Mouse (Mus musculus): ENCODE results near the gene 2310007B03Rik.
"Not testable (repeated sequence)": the region's sequence is repeated elsewhere in the genome, so short reads cannot be mapped to it uniquely, and the experiment has no call there.

2310007B03Rik gene

GRCm38 (mm10) chr1:93160501-93161133, at the start of gene 2310007B03Rik:
2310007B03Rik (minus strand) TSS chr1:93160948.
- DNase-seq (ENCODE audit: low read depth, low spot score) = no peak

- peak; percentile 8 for DNase-seq (ENCODE audit: low read depth, low spot score)
These were observed 49.5 kb upstream of the 2310007B03Rik start for GRCm38 (mm10) chr1:93210213-93210641.

GRCm38 (mm10) chr1:93207536-93208064, 46.9 kb upstream of the 2310007B03Rik start:
- no peak for DNase-seq (ENCODE audit: low read depth, low spot score)

GRCm38 (mm10) chr1:93206277-93206970, 45.7 kb upstream of the 2310007B03Rik start:
- no peak for DNase-seq (ENCODE audit: low read depth, low spot score)

DNA sequence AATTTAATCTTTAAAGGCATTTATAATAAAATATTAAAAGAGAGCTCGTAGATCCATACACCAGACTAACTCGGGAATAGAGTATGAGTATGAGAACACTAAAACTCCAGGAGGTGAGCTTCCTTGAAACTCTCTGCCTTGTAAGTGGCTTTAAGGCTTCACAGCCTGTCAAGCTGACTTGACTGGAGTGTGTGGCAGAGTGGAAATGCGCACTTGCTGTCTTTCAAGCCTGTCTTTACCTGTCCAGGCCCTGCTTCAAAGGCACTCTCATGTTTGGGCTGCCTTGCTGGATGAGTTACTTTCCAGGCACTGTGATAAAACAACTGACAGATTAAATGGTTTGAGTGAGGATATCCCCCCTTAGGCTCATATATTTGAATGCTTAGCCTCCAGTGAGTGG, 37.2 kb upstream of the 2310007B03Rik start:
- no peak for DNase-seq (ENCODE audit: low read depth, low spot score)

- not testable (repeated sequence) for DNase-seq (ENCODE audit: low read depth, low spot score)
These were observed 36.7 kb upstream of the 2310007B03Rik start for GRCm38 (mm10) chr1:93197454-93197853.

DNA sequence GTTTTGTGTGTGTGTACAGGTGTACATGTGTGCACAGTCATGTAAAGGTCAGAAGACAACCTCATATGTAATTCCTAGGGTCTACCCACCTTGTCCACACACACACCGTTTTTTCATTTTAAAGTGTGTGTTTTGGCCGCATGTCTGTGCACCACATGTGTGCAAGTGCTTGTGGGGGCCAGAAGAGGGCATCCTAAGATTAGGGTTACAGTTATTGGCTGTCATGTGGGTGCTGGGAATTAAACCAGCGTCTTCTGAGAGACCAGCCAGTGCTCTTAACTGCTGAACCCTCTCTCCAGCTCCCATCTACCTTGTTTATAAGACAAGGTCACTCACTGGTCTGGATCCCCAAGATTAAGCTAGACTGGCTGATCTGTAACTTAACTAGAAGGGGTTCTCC, 34.2 kb upstream of the 2310007B03Rik start:
- DNase-seq (ENCODE audit: low read depth, low spot score) = no peak

GRCm38 (mm10) chr1:93190726-93191305, 30.1 kb upstream of the 2310007B03Rik start:
- no peak for DNase-seq (ENCODE audit: low read depth, low spot score)

DNA sequence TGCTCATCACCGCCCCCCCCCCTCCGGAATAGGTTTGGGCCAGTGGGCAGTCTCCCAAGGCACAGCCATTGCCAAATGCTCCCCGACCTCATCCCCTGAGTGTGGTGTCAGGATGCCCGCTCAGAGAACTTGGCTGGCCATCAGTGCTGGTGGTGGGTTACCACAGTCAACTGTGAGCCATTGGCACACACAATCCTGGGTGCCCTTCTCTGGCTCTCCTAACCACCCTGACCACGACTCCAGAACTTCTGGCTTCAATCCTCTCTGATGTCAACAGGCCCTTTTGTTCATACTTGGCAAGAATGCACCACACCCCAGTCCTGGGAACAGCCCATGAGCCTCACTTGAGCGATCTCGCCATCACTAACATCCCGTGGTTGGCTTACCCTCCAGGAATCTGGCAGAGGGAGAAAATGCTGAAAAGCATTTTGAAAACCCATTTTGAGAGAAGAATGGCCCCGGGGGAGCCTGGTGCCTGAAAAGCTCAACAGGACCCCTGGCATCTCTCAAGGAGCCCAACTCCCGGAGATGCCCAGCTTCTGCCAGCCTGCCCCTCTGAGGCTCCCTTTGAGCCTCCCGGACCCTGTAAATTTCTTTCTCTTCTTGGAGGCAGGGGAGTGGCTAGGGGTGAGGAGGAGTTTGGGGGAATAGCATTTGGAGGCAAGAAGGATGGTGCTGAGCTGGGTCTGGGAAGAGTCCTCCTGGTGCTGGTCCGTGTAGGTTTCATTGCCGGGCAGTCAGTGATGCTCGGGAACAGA, 23.5 kb upstream of the 2310007B03Rik start:
- DNase-seq (ENCODE audit: low read depth, low spot score) = no peak

DNA sequence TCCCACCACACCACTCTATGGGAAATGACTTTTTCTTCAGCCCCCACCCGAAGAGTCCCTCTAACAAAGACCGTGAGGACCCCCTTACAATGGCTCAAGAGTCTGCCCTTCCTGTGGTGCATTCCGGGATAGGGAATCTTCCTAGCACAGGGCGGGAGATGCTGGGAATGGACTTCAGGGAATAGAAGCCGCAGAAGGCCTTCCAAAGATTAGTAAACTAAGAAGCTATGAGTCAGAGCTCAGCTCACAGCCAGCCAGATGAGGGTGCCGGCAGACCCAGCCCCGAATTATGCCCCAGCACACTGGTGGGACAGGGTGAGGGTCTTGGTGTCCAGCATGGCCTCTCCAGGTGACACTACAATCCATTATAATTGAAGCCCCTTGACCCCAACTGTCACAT, 21.5 kb upstream of the 2310007B03Rik start:
- DNase-seq (ENCODE audit: low read depth, low spot score) = no peak

DNA sequence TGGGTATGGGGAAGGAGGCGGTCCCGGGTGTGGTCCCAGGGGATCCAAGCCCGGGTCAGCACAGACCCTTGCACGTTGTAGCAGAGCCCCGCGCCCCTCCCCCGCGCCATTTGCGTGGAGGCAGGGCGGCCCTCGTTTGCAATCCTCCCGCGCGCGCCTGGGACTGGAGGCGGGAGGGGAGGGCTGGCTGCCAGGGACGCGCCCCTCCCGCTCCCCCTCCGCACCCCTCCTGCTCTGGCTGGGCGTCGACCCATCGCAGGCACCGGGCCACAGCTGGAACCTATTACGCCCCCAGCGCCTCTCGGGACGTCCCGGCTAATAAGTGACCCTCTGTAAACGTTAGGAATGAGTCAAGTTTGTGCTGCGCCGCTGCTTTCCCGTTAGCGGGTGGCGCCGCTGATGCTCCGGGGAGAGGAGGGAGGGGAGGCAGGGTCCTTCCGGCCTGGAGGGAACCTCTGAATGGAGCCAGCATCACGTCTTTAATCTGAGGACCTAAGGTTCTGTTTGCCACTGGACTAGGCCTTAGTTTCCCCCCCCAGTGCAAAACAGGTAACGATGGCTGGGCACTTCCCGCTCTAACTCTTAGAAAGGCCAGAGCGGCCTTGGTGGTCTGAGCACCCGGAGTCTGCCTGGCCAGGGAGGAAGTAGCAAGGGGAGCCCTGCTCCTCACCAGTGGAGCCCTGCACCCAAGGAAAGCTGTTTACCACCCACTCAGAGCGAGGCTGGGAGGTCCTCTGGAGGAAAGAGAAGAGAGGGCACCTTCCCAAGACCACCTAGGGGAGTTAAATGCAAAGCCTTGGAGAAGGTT, 16.0 kb upstream of the 2310007B03Rik start:
- DNase-seq (ENCODE audit: low read depth, low spot score) = no peak

DNA sequence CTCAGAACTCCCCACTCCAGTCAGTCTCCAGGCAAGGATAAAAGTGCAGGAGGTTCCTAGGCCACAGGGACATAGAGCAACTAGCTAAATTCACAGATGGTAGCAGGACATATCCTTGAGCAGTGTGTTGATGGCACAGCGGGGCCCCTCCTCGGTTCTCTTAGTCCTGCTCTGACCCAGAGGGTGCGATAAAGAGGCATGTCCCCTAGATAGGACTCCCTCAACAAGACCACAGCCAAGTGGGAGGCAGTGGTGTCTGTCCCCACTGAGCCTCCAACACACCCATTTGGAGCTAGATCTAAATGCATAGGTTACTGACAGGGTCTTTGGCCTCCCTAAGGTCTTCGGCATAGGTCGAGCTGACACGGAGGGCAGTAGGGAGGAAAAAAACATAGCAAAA, 15.1 kb upstream of the 2310007B03Rik start:
- DNase-seq (ENCODE audit: low read depth, low spot score) = no peak

DNA sequence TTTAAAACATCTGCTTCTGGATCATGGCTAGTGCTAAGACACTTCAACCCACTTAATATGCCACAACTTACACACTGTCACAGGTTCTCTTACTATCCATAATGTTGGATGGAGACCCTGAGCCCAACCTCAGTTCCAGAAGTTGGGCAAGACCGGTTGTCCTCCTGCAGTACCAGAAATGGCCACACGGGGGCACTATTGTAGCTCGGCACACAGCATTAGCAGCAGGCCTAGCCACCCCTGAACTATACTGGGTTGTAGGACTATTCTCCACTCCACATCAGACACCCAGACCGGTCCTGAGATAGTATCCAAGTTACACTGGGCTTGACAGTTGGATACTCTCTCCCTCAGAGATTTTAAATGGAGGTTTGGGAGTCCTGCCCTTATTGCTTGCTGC, 13.7 kb upstream of the 2310007B03Rik start:
- peak; percentile 59 for DNase-seq (ENCODE audit: low read depth, low spot score)

GRCm38 (mm10) chr1:93173665-93174064, 12.9 kb upstream of the 2310007B03Rik start:
- no peak for DNase-seq (ENCODE audit: low read depth, low spot score)

- no peak for DNase-seq (ENCODE audit: low read depth, low spot score)
These were observed 7.6 kb upstream of the 2310007B03Rik start, which contains the start of gene Crocc2 for GRCm38 (mm10) chr1:93168295-93168775. Crocc2 (plus strand) TSS chr1:93168725.

DNA sequence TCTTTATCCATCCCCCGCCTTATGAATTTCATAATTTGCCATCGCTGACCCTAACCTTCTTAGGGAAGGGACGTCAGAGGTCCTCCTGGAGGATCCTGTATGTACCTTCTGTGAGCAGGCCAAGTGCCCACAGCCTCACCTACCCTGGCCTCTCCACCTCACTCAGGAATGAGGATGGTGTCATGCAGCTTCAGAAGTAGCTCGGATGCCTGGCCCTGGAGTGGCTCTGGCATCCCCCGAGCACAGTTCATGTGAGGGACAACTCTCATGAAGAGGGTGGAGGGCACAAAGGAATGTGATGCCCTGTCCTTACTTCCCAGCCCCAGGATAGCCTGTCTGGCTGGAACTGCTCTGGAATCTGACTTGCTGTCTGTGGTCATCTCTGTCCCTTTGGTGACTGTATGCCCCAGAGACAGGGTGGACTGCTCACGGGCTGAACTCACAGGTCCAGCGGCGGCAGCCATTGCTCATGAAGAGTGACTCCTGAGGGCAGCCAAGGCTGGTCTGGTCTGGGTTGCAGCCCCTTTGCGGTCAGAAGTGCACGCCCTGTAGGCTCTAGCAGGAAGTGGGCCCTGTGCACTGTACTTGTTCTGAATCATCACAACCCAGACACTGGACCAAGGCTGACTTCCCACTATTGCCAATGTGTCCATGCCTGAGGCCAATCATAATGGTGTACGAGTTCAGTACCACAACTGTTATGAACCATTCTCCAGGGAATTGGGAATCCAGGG, 5.8 kb upstream of the 2310007B03Rik start:
- no peak for DNase-seq (ENCODE audit: low read depth, low spot score)

DNA sequence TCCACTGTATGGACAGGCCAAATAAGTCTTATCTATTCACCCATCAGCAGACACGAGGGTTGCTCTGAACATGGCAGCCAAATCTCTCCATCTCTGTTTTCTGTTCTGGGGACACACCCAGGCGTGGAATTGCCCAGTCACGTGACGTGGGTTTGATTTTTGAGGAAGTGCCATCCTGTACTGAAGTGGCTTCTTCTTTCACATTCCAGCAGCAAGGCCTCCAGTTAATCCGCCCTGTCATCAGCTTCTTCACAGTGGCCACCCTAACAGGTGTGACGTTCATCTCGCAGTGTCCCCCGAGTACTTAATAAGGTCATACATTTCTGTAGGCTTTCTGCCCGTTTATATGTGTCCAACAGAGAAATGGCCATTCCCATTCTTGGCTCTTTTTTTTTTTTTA, 4.7 kb upstream of the 2310007B03Rik start:
- DNase-seq (ENCODE audit: low read depth, low spot score) = no peak

DNA sequence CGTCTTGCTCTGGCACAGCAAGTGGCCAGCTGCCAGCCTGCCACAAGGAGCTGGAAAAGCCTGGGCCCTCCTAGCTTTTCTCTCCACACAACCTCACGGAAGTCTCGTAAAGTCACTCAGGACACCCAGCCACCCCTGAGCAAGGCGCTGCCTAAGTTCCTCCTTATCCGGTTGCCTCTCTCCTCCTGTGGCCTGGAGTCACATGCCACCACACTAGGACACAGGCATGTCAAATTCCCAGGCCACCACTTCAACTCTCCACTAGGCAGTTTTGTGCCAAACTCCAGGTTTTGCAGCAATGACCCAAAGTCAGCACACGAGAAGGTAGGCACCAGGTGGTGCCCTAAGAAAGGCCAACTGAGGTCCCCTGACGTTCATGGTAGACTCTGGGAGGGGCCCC, 1.8 kb upstream of the 2310007B03Rik start:
- no peak for DNase-seq (ENCODE audit: low read depth, low spot score)

GRCm38 (mm10) chr1:93161921-93162320, 1.2 kb upstream of the 2310007B03Rik start:
- no peak for DNase-seq (ENCODE audit: low read depth, low spot score)

DNA sequence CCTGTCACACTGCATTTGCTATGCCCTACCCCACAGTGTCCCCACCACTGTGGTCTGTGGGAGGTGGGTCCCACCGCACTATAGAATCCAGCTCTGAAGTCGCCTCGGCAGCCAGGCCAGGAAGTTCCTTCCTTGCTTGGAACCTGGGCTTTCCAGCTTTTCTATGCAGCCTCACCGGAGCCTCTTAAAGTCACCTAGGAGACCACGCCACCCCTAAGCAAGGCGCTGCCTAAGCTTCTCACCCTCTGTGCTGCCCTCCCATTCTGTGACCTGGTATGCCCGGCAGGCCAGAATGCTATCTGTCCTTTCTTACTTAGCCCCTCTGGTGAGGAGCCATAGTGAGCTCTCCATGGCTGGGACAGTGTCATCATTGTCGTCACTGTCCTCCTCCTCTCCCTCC, 602 bp upstream of the 2310007B03Rik start:
- DNase-seq (ENCODE audit: low read depth, low spot score) = no peak

Data from retina, adult 2 months (tissue).